Mouse (Mus musculus): ENCODE measurements around the gene Klhl6.

The Klhl6 gene

GRCm38 (mm10) chr16:19969506-19969905 lies 13.3 kb downstream of the Klhl6 start:
- in situ Hi-C loops (cut with MseI, MboI), result no loop called here

DNA sequence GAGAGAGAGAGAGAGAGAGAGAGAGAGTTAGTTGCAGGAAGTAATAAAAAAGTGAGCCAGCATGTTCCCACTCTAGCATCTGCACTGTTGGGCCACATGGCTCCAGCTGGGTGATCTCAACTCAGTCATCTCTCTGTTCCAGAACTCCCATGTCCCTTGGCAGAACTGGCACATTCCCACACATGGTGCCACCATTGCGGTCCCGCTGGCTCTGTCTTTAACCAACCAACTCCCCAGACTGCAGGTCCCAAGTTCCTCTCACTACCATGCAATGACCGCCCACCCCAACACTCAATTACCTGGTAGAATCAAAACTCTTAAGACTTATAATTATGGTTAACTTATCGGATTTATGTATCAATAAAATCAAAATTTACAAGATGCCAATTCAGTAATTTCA lies 14.2 kb downstream of the Klhl6 start:
- in situ Hi-C loops (cut with MseI, MboI), result no loop called here

DNA sequence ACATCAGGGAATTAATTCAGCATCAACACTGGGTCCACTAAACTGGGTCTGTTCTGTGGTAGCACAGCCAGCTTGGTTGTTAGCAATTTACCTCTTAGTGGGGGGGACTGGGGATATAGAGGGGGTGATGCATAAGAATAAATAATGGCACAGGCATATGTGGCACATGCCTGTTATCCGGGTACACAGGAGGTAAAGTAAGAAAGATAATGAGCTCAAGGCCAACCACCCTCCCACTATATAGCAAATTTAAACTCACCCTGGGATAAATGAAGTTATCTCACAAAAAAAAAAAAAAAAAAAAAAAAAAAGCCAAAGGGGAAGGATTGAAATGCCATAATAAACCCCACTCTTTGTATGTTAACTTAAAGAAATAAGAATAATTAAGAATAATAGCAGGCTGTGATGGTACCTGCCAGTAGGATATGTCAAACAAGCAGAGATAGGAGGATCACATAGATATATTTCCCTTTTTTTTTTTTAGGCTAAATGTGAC lies 14.9 kb downstream of the Klhl6 start:
- in situ Hi-C loops (cut with MseI, MboI), result no loop called here

DNA sequence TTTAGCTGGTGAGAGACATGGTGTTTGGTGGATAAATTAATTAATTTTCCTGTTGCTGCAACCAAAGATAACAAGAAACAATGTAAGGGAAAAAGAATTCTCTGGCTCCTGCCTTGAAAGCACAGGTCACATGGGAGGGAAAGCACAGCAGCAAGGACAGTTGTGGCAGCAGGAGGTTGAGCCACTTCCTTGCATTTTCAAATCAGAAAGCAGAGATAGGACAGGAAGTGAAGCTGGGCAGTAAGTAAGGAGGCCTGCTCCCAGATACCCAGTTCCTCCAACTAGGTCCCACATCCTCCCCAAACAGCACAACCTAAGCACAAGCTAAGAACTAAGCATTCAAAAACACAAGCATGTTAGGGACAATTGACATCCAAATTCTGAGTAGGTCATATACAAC lies 15.9 kb downstream of the Klhl6 start:
- in situ Hi-C loops (cut with MseI, MboI), result no loop called here

GRCm38 (mm10) chr16:19966437-19966836 lies 16.4 kb downstream of the Klhl6 start:
- in situ Hi-C loops (cut with MseI, MboI), result no loop called here

GRCm38 (mm10) chr16:19962951-19963350 lies 19.9 kb downstream of the Klhl6 start:
- in situ Hi-C loops (cut with MseI, MboI), result no loop called here

DNA sequence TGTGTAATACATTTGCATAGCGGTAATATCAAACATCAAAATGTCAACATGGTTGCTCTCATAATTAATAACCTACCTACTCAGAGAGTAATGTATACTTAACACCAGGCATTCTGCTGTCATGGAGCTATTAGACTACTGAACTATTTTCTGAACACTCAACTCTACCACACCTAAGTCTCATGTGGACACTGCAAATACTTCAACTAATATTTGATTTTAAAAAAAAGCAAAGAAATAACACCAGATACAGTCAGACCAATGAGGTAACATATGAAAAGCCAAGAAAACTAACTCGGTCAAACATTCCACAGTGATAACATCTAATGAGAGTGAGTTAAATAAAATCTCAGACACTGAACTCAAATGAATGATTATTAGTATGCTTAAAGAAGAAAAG lies 21.8 kb downstream of the Klhl6 start:
- in situ Hi-C loops (cut with MseI, MboI), result no loop called here

DNA sequence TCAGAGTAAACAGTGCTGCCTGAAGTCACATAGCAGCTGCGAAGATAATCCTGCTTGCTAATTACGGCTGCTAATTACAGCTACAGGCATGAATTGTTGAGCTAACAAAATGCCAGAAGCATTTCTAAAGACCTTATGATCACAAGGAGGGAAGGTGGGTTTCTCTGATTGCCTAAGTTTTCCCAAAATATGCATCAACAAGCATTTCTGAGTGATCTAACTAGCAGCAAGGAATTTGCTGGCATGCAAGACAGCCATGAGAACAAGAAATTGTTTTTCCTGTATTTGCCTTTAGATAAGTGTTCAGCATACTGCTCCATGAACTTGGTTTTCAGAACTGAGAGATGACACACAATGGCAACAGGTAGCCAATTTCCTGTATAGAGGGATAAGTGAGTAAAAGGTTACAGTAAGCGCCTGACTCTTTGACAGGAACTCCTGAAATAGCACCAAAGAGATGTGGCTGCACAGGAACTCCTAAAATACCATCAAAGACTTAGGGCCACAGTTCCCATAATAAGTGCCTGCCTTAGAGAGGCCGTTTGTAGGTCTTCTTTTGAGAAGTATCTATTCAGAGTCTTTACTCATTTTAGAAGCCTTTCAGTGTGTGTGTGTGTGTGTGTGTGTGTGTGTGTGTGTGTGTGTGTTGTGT lies 22.3 kb downstream of the Klhl6 start:
- in situ Hi-C loops (cut with MseI, MboI), result no loop called here

- in situ Hi-C loops (cut with MseI, MboI), result no loop called here
Observed at GRCm38 (mm10) chr16:19957051-19957450, 25.8 kb downstream of the Klhl6 start.

GRCm38 (mm10) chr16:19947336-19947735 lies 35.5 kb downstream of the Klhl6 start:
- in situ Hi-C loops (cut with MseI, MboI), result no loop called here

DNA sequence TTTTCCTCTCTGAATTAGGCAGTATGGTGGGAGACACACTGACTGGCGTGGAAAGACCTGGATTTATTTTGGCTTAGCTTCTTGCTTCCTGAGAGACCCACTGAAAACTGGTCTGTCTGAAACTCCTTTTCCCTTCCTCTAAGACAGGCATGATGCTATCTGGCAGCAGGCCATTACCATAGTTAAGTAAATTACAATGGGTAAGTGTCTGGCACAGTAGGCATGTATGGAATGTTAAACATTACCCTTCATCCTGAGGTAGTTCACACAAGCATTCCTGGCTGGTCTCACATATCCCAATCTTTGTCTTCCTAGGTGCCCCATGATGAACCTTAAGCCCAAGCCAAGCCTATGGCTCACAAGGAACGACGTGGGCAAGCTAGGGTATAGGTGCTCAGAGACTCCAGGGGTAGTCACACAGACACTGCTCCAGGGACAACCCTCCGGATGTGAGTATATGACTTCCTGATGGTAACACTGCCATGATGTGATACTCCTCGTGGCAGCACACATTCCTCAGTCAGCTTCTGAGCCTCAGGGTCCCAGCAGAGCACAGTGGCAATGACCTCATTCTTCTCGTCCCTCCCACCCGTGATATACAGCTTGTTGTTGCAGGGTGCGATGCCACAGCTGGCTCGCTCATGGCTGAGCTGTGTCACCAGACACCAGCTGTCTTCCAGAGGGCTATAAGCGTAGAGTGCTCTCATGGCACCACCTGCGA lies 36.1 kb downstream of the Klhl6 start:
- in situ Hi-C loops (cut with MseI, MboI), result no loop called here

GRCm38 (mm10) chr16:19920823-19921222 lies 62.0 kb downstream of the Klhl6 start:
- in situ Hi-C loops (cut with MseI, MboI), result no loop called here

DNA sequence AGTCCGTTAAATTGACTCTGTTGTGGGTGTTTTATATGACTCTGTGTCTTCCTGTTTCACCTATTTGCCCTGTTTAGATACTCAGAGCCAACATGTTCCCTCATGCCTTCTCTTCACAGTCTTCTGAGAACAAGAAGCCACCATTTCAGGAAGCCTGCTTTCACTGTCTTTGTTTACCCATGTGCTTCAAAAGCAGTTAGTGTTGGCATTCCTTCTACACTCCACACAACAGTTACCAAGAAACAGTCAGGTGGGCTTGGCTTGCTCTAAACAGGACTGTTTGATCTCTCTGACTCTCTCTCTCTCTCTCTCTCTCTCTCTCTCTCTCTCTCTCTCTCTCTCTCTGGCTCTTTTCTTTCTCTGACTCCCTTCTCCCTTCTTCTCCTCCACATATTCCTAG lies 64.6 kb downstream of the Klhl6 start:
- in situ Hi-C loops (cut with MseI, MboI), result no loop called here

DNA sequence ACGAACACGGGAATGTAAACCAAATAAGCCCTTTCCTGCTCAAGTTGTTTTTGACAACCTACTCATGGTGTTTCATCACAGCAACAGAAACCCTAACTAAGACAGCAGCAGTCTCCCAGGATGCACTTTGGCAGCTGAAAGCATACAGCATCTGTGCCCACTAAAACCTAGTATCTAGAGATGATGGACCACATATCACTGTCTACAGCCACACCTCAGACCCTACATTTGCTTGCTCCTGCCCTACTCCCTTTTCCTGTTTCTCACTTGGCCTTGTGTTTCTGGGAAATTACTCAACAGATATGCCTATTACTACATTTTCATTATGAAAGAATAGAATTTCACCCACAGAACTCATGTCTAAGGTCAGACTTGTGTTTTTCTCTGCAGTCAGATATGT lies 70.3 kb downstream of the Klhl6 start:
- in situ Hi-C loops (cut with MseI, MboI), result no loop called here

DNA sequence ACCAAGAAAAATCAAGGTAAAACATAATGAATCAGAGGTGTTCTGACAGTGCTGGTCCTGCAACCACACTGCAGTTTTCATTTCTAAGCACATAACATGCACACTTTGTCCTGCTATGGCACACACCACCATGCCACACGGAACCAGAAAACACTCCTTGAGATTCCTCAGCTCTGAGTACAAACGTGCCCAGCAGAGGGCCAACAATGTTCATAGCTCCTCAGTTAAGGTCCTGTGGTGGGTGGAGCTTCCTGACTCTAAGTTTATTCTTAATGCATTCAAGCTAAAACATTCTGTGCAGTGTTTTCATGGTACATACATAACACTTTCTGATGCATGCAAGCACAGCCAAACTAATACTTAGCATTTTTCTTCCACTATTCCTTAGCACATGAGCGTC lies 74.5 kb downstream of the Klhl6 start:
- in situ Hi-C loops (cut with MseI, MboI), result loop anchor here in 1 of 2 experiments (10.0 kb wide), 1 partner anchor 187 kb away; the partner anchor contains the start of gene Klhl24

DNA sequence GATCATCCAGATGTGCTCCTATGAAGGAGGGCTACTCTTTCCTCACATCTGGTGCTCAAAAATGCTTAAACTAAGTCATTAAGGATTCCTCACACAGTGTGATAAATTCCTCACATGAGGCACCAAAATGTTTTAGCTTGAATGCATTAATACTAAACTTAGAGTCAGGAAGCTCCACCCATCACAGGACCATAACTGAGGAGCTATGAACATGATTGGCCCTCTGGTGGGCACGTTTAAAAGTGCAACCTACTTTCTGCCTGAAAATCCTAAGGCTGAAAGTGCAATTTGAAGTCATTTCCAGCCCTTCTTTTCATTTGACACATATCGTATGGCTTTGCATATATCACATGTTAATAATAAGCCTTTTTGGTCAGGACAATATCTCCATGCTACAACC lies 75.7 kb downstream of the Klhl6 start:
- in situ Hi-C loops (cut with MseI, MboI), result loop anchor here in 1 of 2 experiments (10.0 kb wide), 1 partner anchor 188 kb away; the partner anchor contains the start of gene Klhl24

- in situ Hi-C loops (cut with MseI, MboI), result loop anchor here in 1 of 2 experiments (10.0 kb wide), 1 partner anchor 190 kb away; the partner anchor contains the start of gene Klhl24
Observed at GRCm38 (mm10) chr16:19904734-19905479, 77.9 kb downstream of the Klhl6 start.

- in situ Hi-C loops (cut with MseI, MboI), result loop anchor here in 1 of 2 experiments (10.0 kb wide), 1 partner anchor 191 kb away; the partner anchor contains the start of gene Klhl24
Observed at GRCm38 (mm10) chr16:19903792-19904191, 79.0 kb downstream of the Klhl6 start.
